Mouse (Mus musculus) ES-Bruce4 (cell line): ENCODE measurements around the gene Ndrg3.

Experiments
- CTCF ChIP-seq: IDR thresholded peaks from one replicate; pipeline ENCODE4 v1.8.1; 2011; ENCODE audit warnings: low read depth, low read length
- EP300 ChIP-seq: IDR thresholded peaks from 2 replicates; pipeline ENCODE4 v1.6.1; 2011; ENCODE audit warnings: low read depth, low read length; ENCODE audit not compliant: insufficient read depth
- POLR2A ChIP-seq: IDR thresholded peaks from one replicate; pipeline ENCODE4 v1.8.1; 2011; ENCODE audit warnings: low read length; ENCODE audit not compliant: insufficient read depth

DNA sequence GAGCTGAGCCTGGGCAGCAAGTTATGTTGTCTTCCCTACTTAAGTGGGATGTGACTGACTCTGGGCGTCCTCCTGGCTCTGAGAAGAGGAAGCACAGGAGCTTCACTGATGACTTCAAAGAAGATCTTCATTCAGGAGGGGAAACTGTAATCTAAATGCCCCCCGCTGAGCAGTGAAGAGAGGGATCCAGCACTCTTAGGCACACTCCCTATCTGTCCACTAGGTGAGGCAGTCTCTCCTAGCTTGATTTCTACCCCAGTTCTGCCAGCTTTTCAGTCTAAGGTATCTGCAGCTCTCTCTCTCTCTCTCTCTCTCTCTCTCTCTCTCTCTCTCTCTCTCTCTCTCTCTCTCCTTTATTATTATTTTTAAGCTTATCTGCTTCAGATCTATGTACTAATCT is 88.5 kb downstream of the Ndrg3 start:
- TF ChIP-seq EP300 (no peak), CTCF (no peak), POLR2A (no peak)
